Mouse (Mus musculus): ENCODE measurements around the gene Enox1. TPM values are rescaled to one million over a fixed set of nuclear protein-coding genes. Genes with fewer than 3 reads are reported as not detected.

Enox1 gene
- polyA plus RNA-seq, 1 experiment from 2014 or later = 0.13 TPM

DNA sequence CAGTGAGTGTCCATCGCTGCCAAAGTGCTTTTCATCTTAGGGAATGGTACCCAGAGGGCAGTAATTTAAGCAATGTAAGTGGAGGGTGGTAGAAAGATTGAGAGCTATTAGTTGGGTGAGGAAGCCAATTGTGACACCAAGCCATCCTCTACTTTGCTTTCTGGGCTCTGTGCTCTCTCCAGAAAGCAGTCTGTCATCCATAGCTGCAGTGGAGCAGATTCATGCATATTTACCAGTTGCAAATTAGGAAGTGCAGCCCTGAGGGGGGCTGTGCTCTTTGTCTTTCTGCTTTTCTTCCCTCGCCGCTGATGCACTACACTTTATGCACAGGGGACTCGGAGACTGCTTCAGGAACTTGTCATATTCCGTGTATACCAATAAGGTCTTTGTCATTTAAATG, 221.3 kb downstream of the Enox1 start:
- Histone ChIP-seq H3K9ac (ENCODE audit: low read depth, low read length) (no peak overlapping the region), H3K9me3 (replicated peaks; ENCODE audit: control insufficient read depth, low read length) (no peaks in the 10 kb centered on the region), H3K4me3 (ENCODE audit: low read depth, low read length) (no peak overlapping the region), H3K4me1 (ENCODE audit: control insufficient read depth, low read depth, low read length) (no peaks in the 10 kb centered on the region), H3K27me3 (ENCODE audit: control insufficient read depth, insufficient read depth, low read depth, low read length) (no peaks in the 10 kb centered on the region), H3K36me3 (ENCODE audit: control insufficient read depth, insufficient read depth) (no peaks in the 10 kb centered on the region), H3K27ac (ENCODE audit: low read length) (no peak overlapping the region), H3K4me2 (ENCODE audit: low read depth, low read length) (no peak overlapping the region)
- no peak for ATAC-seq (ENCODE audit: low read depth)
- WGBS (ENCODE audit: insufficient replicate concordance) = 53% methylated on average over 5 of the region's 5 CpGs

DNA sequence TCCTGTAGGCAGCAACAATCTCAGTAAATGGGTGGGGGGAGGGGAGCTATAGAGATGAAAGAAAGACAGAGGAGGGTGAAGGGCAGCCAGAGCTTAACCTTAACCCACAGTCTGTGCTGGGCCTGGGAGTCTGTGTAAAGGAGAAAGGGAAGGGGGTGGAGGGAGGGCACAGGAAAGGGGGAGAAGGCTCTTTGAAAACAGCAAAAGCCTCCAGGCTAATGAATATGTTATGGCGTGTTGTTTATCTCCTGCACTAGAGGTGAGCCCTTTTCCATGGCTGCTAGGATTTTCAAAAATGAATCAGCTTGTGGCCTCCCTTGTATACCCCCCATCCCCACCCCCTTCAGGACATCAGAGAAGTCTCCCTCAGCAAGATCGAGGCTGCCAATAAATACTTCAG, 225.0 kb downstream of the Enox1 start:
- no peak overlapping the region for H3K4me2 ChIP-seq (ENCODE audit: low read depth, low read length)
- no peaks in the 10 kb centered on the region for H3K36me3 ChIP-seq (ENCODE audit: control insufficient read depth, insufficient read depth)
- WGBS (ENCODE audit: insufficient replicate concordance) = 29% methylated on average over 2 of the region's 2 CpGs
- no peak overlapping the region for H3K27ac ChIP-seq (ENCODE audit: low read length)
- ATAC-seq (ENCODE audit: low read depth) = no peak
- no peaks in the 10 kb centered on the region for H3K9me3 ChIP-seq (replicated peaks; ENCODE audit: control insufficient read depth, low read length)
- no peak overlapping the region for H3K4me3 ChIP-seq (ENCODE audit: low read depth, low read length)
- no peaks in the 10 kb centered on the region for H3K4me1 ChIP-seq (ENCODE audit: control insufficient read depth, low read depth, low read length)
- no peaks in the 10 kb centered on the region for H3K27me3 ChIP-seq (ENCODE audit: control insufficient read depth, insufficient read depth, low read depth, low read length)
- H3K9ac ChIP-seq (ENCODE audit: low read depth, low read length) = no peak overlapping the region

DNA sequence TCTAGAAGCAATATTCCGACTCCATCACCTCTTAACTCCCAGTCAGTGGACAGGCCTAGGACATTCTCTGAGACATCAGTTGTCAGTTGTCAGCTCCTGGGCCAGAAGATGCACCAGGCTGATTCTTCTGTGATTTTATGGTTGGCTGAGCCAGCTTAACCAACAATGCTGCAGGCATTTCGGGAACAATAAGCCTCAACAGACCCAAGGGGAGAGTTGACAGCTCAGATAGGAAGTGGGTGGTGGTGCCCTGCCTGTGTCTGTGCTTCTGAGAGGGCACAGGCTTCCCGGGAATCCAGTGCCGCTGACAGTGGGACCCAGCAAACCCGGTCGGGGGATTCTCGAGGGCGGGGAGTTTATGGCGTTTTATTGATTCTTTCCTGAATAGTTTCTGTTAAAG, 229.1 kb downstream of the Enox1 start:
- ATAC-seq (ENCODE audit: low read depth) = no peak
- no peaks in the 10 kb centered on the region for H3K36me3 ChIP-seq (ENCODE audit: control insufficient read depth, insufficient read depth)
- no peak overlapping the region for H3K4me3 ChIP-seq (ENCODE audit: low read depth, low read length)
- 41% methylated on average over 9 of the region's 9 CpGs for WGBS (ENCODE audit: insufficient replicate concordance)
- no peak overlapping the region for H3K4me2 ChIP-seq (ENCODE audit: low read depth, low read length)
- H3K27me3 ChIP-seq (ENCODE audit: control insufficient read depth, insufficient read depth, low read depth, low read length) = no peaks in the 10 kb centered on the region
- no peak overlapping the region for H3K9ac ChIP-seq (ENCODE audit: low read depth, low read length)
- H3K9me3 ChIP-seq (replicated peaks; ENCODE audit: control insufficient read depth, low read length) = no peaks in the 10 kb centered on the region
- no peaks in the 10 kb centered on the region for H3K4me1 ChIP-seq (ENCODE audit: control insufficient read depth, low read depth, low read length)
- H3K27ac ChIP-seq (ENCODE audit: low read length) = no peak overlapping the region

DNA sequence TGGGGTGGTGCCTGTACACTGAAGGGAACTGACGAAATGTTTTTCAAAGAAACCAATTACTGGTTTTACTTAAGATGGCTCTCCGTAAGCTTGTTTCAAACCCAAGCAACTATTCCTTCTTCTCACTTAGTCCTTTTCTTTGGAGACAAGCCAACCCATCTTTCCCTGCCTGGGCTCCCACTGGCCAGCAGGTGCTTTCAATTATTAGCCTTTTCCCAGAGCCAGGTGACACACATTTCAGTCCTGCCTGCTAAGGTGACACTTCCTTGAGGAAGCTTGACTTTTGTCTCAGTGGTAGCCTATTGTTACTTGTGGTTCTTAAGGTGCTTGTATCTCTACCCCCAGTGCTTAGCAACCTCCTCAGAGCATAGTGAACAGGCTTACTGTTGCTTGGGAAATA, 231.3 kb downstream of the Enox1 start:
- H3K9ac ChIP-seq (ENCODE audit: low read depth, low read length) = no peak overlapping the region
- no peak for ATAC-seq (ENCODE audit: low read depth)
- H3K4me3 ChIP-seq (ENCODE audit: low read depth, low read length) = no peak overlapping the region
- WGBS (ENCODE audit: insufficient replicate concordance) = 63% methylated on average over 2 of the region's 2 CpGs
- no peaks in the 10 kb centered on the region for H3K4me1 ChIP-seq (ENCODE audit: control insufficient read depth, low read depth, low read length)
- H3K9me3 ChIP-seq (replicated peaks; ENCODE audit: control insufficient read depth, low read length) = no peaks in the 10 kb centered on the region
- H3K36me3 ChIP-seq (ENCODE audit: control insufficient read depth, insufficient read depth) = no peaks in the 10 kb centered on the region
- H3K27ac ChIP-seq (ENCODE audit: low read length) = no peak overlapping the region
- no peaks in the 10 kb centered on the region for H3K27me3 ChIP-seq (ENCODE audit: control insufficient read depth, insufficient read depth, low read depth, low read length)
- no peak overlapping the region for H3K4me2 ChIP-seq (ENCODE audit: low read depth, low read length)

DNA sequence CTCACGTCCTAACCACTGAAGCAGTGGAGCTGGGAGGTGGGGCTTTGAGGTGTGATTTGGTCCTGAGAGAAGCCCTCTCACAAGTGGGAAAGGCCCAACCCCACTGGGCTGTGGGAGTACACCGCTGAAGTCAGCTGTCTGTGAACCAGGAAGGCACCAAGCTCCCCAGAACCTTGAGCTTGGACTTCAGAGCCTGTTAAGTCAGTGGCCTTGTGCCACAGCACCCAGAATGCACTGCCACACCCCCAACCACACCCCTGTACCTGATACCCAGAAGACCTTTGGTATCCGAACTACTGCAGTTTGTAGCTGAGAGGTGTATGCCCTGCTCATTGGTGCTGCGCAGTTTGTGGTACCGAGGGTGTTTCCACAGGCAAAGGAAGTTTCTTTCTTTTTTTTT, 232.7 kb downstream of the Enox1 start:
- H3K4me1 ChIP-seq (ENCODE audit: control insufficient read depth, low read depth, low read length) = no peaks in the 10 kb centered on the region
- no peaks in the 10 kb centered on the region for H3K9me3 ChIP-seq (replicated peaks; ENCODE audit: control insufficient read depth, low read length)
- no peak overlapping the region for H3K4me3 ChIP-seq (ENCODE audit: low read depth, low read length)
- no peaks in the 10 kb centered on the region for H3K36me3 ChIP-seq (ENCODE audit: control insufficient read depth, insufficient read depth)
- no peak overlapping the region for H3K4me2 ChIP-seq (ENCODE audit: low read depth, low read length)
- no peaks in the 10 kb centered on the region for H3K27me3 ChIP-seq (ENCODE audit: control insufficient read depth, insufficient read depth, low read depth, low read length)
- WGBS (ENCODE audit: insufficient replicate concordance) = 70% methylated on average over 5 of the region's 5 CpGs
- H3K9ac ChIP-seq (ENCODE audit: low read depth, low read length) = no peak overlapping the region
- H3K27ac ChIP-seq (ENCODE audit: low read length) = no peak overlapping the region
- ATAC-seq (ENCODE audit: low read depth) = no peak

DNA sequence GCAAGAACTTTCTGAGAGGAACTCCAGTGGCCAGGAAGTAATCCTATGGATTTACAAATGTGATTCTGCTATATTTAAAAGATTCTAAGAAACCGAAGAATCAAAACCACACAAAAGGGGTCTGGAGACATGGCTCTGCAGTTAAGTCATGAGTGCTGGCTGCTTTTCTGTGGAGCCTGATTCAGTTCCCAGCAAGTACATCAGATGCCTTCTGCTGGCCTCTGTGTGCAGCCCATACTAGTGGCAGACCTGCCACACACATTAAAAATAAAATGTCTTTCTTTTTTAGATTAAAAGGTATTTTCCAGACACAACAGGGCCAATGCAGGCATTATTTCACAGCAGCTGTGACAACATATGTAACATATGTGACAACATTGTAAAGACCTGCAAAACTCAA, 235.9 kb downstream of the Enox1 start:
- 80% methylated on average over 1 of the region's 1 CpGs for WGBS (ENCODE audit: insufficient replicate concordance)
- no peaks in the 10 kb centered on the region for H3K9me3 ChIP-seq (replicated peaks; ENCODE audit: control insufficient read depth, low read length)

DNA sequence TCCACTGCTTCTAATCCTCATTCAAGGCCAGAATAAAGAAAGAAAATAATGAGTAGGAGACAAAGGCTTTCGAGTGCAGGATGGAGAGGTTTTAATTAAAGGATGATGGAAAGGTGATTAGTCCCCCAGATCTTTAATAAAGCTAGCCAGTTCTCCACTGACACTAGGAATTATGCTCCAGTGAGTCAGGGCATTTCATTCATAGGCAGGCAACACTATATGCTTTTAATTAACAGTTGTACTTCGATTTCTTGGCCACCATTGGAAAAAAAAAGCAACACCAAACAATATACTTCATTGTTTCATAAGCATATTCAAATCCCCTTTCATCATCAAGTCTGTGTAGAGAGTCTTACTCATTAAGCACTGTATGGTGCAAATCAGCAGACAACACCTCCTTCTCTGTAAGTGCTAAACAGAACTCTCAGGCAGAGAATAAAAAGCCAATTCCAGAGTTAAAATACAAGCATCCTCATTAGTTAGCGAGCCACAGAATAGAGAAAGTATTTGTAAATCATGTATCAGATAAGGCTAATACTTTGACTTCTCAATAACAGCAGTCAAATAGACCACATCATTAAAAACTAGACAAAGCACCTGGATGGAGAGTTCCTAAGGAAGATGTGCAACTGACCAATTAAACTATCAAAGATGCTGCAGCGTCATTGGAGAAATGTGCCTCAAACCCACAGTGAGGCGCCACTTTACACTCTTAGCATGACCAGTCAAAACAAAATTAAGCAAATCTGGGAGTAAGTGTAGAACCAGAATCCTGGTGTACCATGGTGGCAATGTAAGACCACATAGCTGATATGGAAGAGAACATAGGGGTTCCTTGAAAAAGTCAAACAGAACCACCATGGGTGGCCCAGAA, 249.9 kb downstream of the Enox1 start:
- Histone ChIP-seq H3K9me3 (replicated peaks; ENCODE audit: control insufficient read depth, low read length) (no peaks in the 10 kb centered on the region), H3K4me2 (ENCODE audit: low read depth, low read length) (no peak overlapping the region), H3K9ac (ENCODE audit: low read depth, low read length) (no peak overlapping the region), H3K4me3 (ENCODE audit: low read depth, low read length) (no peak overlapping the region), H3K27ac (ENCODE audit: low read length) (no peak overlapping the region), H3K36me3 (ENCODE audit: control insufficient read depth, insufficient read depth) (no peaks in the 10 kb centered on the region), H3K4me1 (ENCODE audit: control insufficient read depth, low read depth, low read length) (no peaks in the 10 kb centered on the region), H3K27me3 (ENCODE audit: control insufficient read depth, insufficient read depth, low read depth, low read length) (no peaks in the 10 kb centered on the region)
- no peak for ATAC-seq (ENCODE audit: low read depth)
- WGBS (ENCODE audit: insufficient replicate concordance) = 54% methylated on average over 5 of the region's 5 CpGs

More for the DNA sequence above, 235.9 kb downstream of the Enox1 start:
- no peak overlapping the region for H3K4me2 ChIP-seq (ENCODE audit: low read depth, low read length)
- no peak overlapping the region for H3K4me3 ChIP-seq (ENCODE audit: low read depth, low read length)
- no peaks in the 10 kb centered on the region for H3K4me1 ChIP-seq (ENCODE audit: control insufficient read depth, low read depth, low read length)
- H3K36me3 ChIP-seq (ENCODE audit: control insufficient read depth, insufficient read depth) = no peaks in the 10 kb centered on the region
- H3K9ac ChIP-seq (ENCODE audit: low read depth, low read length) = no peak overlapping the region
- no peak for ATAC-seq (ENCODE audit: low read depth)
- no peaks in the 10 kb centered on the region for H3K27me3 ChIP-seq (ENCODE audit: control insufficient read depth, insufficient read depth, low read depth, low read length)
- H3K27ac ChIP-seq (ENCODE audit: low read length) = no peak overlapping the region

DNA sequence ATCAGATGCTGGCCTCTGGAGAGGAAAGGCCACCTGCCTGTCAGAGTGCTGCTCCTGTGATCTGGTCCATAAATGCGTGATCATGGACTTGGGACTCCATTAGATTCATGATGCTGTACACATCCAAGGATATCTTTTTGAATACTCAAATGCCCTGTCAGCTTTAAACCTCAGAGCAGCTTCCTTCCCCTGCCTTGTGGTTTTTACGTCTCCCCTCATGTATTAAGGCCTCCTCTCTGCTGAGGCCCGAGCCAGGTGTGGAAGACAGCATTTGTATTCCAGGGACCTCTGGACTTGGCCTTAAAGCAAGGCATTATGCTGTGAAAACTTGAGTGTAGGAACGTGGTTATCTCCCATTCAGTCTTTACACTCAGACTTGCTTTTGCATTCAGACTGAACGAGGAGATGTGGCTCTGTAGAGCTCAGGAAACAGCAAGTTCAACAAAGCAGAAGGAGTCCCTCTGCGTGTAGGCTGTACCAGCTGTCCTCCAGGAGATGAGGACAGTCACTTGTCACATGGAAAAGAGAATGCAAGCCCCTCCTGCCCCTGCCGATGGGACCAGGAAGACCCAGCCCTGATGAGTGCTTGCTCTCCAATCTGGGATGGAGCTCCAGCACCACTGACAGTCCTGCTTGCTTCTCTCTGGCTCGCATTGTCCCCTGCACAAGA, 252.8 kb downstream of the Enox1 start:
- 31% methylated on average over 8 of the region's 8 CpGs for WGBS (ENCODE audit: insufficient replicate concordance)
- no peak overlapping the region for H3K4me3 ChIP-seq (ENCODE audit: low read depth, low read length)
- H3K9me3 ChIP-seq (replicated peaks; ENCODE audit: control insufficient read depth, low read length) = no peaks in the 10 kb centered on the region
- no peaks in the 10 kb centered on the region for H3K4me1 ChIP-seq (ENCODE audit: control insufficient read depth, low read depth, low read length)
- no peak overlapping the region for H3K27ac ChIP-seq (ENCODE audit: low read length)
- no peak overlapping the region for H3K9ac ChIP-seq (ENCODE audit: low read depth, low read length)
- no peaks in the 10 kb centered on the region for H3K27me3 ChIP-seq (ENCODE audit: control insufficient read depth, insufficient read depth, low read depth, low read length)
- no peak for ATAC-seq (ENCODE audit: low read depth)
- no peaks in the 10 kb centered on the region for H3K36me3 ChIP-seq (ENCODE audit: control insufficient read depth, insufficient read depth)
- H3K4me2 ChIP-seq (ENCODE audit: low read depth, low read length) = no peak overlapping the region

DNA sequence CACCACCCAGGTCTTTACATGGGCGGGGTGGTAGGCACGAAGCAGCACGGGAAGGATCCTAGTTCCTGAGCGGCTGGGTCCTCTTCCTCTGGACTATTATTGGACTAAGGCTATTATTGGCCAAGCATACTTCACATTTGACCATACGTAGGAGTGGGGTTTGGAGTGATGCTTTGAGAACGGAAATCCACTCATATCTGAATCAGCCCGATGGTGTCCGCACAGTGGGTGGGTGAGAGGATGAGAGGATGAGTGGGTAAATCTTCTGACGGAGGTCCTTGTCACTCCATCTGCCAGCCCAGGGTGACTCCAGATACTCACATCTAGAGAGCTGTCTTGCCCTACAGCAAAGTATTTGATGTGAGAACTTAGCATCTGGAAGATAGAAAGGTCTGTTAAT, 253.8 kb downstream of the Enox1 start:
- Histone ChIP-seq H3K9ac (ENCODE audit: low read depth, low read length) (no peak overlapping the region), H3K27me3 (ENCODE audit: control insufficient read depth, insufficient read depth, low read depth, low read length) (no peaks in the 10 kb centered on the region), H3K4me2 (ENCODE audit: low read depth, low read length) (no peak overlapping the region), H3K4me3 (ENCODE audit: low read depth, low read length) (no peak overlapping the region), H3K27ac (ENCODE audit: low read length) (no peak overlapping the region), H3K36me3 (ENCODE audit: control insufficient read depth, insufficient read depth) (no peaks in the 10 kb centered on the region), H3K4me1 (ENCODE audit: control insufficient read depth, low read depth, low read length) (no peaks in the 10 kb centered on the region), H3K9me3 (replicated peaks; ENCODE audit: control insufficient read depth, low read length) (no peaks in the 10 kb centered on the region)
- WGBS (ENCODE audit: insufficient replicate concordance) = 72% methylated on average over 9 of the region's 9 CpGs
- no peak for ATAC-seq (ENCODE audit: low read depth)

All from liver, embryonic 16.5 days (tissue).